Mouse (Mus musculus): ENCODE data around the gene Ppp2r2d.

DNA sequence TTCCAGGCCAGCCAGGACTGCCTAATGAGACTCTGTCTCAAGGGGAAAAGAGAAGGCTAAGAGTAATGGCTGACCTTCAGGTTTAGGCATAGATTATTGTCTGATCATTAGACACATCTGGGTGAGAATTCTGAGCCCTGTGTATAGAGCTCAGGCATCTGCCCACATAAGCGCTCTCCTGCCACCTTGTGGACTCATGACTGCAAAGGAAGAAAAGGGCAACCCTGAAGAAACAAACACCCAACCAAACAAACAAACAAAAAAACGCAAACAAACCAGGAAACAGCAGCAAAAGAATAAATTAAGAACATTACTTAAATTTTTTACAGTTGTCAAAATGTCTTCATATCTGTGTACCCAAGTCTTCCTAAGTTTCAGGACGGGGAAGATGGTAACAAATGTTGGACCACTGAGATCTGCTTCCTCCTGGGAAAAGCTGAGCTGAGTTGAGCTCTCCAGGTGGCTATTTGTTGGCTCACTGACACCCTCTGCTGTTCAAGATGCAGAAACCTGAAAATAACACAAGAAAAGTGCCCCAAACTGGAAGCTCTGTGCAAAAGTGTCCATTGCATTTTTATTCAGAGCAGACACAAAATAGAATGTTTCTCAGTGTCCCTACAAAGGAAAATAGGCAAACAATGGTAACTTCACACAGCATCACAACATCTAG is 78.0 kb downstream of the Ppp2r2d start:
- TF ChIP-seq CTCF (IDR thresholded peaks at IDR 0.05; ENCODE audit: control insufficient read depth, insufficient read depth, insufficient read length) = peak; percentile 7
- no peak for TF ChIP-seq CEBPB (IDR thresholded peaks at IDR 0.05; ENCODE audit: low read depth)
- TF ChIP-seq FOSL1 (IDR thresholded peaks at IDR 0.05; ENCODE audit: insufficient read depth, low read length, poor library complexity, severe bottlenecking) = no peak
- no peak for TF ChIP-seq MAX (IDR thresholded peaks at IDR 0.05)

Data from C2C12 (cell line).